Mouse (Mus musculus) CD8-positive naive resting alpha-beta T cell, adult 2 months (primary cell): Measurements from ENCODE around the gene Krtap24-1.

Experiments
- DNase-seq, 2 experiments: peaks; one replicate each; pipeline ENCODE4 v3.0.0; 2022; ENCODE audit warnings: low read depth in 2 of 2, low spot score in 2 of 2

Gene Krtap24-1

DNA sequence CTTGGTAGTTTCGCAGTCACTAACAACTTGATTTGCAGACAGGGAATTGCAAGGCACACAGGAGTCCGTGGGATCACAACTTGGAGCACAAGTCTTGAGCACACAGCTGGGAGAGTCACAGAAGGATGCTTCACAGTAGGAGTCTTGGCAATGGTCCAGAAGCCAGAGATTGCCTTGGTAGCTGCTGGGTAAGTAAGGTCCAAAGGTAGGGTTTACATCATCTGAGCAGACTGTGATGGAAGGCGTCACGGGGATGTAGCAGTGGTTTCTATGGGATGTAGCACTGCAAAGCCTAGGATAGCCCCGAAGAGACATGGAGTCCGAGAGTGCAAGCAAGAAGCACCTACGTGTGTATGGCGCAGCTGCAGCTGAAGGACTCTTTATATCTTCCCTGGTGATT lies at the start of gene Krtap24-1:
Krtap24-1 (minus strand) TSS at position 358 of the 400 bp plus-strand sequence.
- no peak for DNase-seq

- no peak for DNase-seq
These were observed 45.3 kb upstream of the Krtap24-1 start for GRCm38 (mm10) chr16:88657426-88657825.

DNA sequence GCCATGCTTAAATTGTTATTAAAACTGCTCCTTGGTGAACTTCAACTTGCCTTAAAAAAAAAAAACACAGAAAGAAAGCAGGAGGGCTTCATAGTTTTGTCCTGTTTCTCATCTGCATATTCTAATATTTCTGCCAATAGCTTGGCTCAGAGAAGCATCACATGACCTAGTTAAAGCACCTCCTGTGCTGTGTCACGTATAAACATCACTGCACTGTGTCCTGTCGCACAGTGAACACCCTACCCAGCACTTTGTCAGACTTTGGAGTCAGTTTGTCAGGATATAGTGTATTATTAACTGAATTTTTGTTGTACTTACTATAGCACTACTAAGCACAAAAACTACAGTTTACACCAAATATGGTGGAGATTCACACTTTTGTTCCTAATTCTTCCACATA lies 39.9 kb upstream of the Krtap24-1 start:
- no peak for DNase-seq

- DNase-seq: no peak
These were observed 39.0 kb upstream of the Krtap24-1 start for GRCm38 (mm10) chr16:88651082-88651481.

DNA sequence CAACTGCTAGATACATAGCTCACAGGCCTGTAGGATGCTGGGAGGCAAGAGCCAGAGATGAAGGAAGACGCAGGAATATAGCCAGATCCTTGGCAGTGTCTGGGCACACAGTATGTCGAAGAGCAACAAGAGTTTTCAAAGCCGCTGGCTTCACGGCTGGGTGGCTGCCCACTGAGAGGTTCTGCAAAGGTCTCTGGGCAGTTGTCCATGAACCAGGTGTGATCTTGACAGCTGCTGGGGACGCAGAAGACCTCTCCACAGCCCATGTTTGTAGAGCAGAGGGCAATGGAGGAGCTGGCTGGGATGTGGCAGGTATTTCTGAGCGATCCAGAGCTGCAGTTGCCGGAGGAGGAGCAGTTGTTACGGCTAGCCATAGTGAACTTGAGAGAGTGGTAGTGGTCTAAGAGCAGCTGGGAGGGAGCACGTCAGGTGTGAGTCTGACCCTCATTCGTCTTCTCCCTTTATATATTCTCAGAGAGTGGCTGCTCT lies 35.3 kb upstream of the Krtap24-1 start, which contains the start of gene Krtap26-1:
Krtap26-1 (minus strand) TSS at position 439 of the 489 bp plus-strand sequence.
- DNase-seq: no peak

- DNase-seq: no peak
These were observed 34.5 kb upstream of the Krtap24-1 start for GRCm38 (mm10) chr16:88646366-88647111.

DNA sequence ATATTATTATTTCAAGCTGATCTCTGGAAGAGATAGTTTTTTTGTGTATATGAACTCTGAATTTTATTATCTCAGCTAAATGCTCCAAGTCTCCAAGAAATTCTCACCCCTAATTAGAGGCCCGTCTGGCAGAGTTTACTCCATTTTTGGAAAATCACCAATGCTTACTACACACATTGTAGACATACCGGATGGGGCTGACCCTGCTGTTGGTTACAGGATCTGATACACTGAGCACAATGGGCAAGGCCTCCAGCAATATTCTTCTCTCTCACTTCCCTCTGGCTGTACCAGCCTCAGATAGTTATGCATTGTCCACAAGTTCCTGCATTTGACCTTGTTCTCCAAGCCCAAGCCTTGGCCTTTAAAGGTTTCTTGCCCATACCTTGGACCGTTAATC lies 28.0 kb upstream of the Krtap24-1 start:
- no peak for DNase-seq

DNA sequence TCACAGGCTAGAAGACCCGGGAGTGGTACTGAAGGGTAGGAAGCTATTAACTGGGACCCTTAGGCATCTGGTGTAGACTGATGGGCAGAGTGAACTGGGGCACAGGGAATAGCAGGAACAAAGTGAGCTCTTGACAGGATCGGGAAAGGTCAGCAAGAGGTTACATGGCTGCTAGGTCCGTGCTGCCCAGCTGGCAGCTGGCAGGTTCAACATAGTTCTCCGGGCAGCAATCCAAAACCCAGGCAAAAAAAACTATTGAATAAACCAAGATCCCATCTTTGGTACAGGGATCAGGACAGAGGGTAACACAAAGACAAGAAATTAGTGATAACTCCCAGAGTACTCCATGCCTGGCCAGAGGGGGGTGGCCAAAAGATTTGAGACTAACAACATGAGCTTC lies 23.1 kb upstream of the Krtap24-1 start:
- DNase-seq: no peak

DNA sequence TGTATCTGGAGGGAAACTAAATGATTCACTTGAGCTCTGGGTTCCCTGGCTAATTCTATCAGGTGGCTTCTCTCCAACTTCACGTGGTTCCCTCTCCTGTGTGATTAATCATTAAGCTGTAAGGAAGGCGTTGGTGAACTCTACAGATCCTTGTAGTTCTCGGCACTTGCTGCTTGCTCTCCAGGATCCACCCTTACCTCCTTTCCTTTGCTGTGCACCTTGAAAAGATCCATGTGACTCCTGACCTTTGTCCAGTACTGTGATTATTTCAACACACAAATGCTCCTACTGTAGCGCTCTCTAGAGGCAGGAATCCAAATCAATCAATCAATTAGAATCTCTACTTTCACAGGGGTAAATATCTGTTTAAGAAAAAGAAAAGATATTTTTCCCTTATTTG lies 19.4 kb upstream of the Krtap24-1 start:
- no peak for DNase-seq

GRCm38 (mm10) chr16:88627566-88627965 lies 15.5 kb upstream of the Krtap24-1 start, which contains the start of gene 2310079G19Rik:
Gene 2310079G19Rik, minus strand, starts transcription at chr16:88627666.
- DNase-seq: no peak

GRCm38 (mm10) chr16:88612712-88613111 lies 633 bp upstream of the Krtap24-1 start:
- DNase-seq: no peak

- no peak for DNase-seq
These were observed 7.5 kb downstream of the Krtap24-1 start for GRCm38 (mm10) chr16:88604570-88604969.

DNA sequence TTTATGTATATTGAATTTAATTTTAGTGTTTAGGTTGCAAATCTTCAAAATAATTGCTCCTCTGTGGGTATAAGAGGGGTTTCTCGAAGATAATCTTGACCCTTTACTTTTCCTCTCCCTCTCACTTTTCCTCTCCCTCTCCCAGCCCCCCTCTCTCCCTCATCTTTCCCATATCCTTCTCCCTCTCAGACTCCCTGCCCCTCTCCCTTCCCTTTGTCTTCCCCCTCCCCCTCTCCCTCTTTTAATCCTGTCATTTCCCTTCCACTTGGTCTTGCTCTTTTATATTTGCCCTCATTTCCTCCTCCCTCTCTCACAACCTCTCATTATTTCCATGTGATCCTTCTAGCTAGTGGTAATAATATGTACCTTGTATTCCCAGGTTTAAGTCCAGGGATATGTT lies 9.6 kb downstream of the Krtap24-1 start:
- DNase-seq: no peak

- no peak for DNase-seq
These were observed 11.8 kb downstream of the Krtap24-1 start for GRCm38 (mm10) chr16:88600303-88600702.

DNA sequence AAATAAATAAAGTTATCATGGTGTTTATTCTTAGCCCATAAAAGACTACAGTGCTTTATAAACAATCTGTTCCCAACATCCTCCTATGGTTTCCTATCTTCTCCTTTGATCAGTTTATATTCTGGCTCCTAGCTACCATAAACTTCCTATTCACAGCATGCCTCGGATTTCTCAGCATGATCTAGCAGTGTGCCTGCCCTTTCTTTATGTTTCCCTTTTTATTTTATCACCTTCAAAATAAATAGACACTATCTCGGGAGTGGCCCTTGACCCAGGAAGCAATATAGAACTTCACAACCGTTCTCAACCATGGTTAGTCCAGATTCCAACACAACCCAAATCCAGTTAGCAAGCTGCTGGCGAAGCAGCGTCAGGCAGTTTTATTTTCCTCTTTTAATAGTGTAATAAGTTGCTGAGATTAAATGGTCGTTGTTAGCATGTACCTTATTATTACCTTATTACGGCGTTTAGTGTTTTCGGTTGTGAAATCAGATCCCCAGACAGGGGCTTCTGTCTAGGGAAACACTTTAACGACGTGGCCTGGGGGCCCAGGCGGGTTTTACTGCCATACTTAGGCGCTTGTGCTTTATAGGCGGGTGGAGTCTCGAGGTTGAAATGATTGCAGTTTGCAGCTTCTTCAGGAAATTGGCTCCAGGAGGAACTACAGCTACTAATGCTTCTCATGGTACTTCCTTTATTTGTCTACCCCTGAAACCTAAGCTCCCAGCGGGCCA lies 12.4 kb downstream of the Krtap24-1 start:
- DNase-seq: no peak

DNA sequence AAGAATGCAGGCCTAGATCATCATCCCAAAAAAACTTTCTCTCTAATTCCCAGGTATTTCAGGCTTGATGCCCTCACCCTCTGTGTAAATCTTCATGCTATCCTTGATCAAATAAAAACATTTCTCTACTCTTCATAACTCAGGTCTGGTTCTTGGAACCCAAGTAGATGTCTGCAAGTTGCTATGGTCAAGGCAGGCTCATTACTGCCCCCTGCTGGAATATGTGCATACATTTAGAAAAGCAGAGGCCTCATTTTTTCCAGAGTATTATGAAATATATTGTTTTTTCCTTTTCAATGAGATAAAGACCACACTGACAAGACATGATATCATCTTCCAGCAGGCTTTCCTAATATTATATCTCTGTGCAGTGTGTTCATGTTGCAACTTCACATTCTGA lies 19.3 kb downstream of the Krtap24-1 start:
- DNase-seq: no peak

DNA sequence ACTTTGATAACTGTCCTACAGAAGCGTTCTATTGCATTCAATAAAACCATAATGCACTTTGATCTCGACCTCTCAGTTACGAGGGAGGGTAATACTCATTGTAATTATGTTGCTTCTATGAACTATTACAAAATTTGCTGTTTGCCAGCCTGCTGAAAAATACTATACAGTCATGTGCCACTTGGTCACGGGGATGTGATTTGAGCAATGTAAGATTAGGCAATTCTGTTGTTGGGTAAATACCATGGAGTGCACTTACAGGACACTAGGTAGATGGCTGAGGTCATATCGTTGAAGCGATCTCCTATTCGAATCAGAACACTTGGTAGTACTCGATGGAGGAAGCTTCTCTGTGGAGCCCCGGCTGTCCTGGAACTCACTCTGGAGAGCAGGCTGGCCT lies 28.7 kb downstream of the Krtap24-1 start:
- DNase-seq: no peak

DNA sequence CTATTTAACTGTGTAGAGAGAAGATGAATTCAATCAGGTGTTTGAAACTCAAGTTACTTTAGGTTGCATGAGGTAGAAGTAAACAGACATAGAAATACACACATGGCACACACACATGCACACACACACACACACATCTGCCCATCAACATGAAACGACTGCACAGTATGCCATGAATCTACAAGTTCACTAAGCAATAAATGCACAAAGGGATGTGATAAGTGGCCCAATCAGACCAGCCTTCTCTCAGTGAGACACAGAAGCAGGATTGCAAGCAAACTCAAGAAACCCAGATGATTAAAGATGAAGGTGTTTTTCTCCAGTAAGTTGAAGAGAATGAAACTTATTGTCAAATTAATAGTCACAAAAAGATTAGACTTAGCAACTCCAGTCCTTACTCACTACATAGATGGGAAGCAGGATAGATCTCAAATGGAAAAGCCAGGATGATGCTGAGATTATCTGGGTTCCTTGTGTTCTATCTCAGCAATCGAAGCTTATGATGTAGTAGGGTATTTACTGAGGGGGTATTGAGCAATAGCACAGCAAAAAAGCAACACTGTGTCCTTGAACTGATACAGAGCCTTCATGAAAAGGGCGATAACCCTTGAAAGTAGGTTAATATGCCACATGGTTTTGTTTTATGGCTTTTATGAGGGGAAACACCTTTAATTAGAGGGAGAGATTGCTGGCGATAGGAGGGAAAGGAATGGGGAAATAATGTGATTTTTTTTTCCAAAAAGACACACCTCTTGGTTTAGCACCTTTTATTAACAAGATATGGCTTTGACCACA lies 36.0 kb downstream of the Krtap24-1 start:
- no peak for DNase-seq

GRCm38 (mm10) chr16:88572904-88573404 lies 39.1 kb downstream of the Krtap24-1 start:
- no peak for DNase-seq

GRCm38 (mm10) chr16:88570136-88570535 lies 41.9 kb downstream of the Krtap24-1 start:
- no peak for DNase-seq

DNA sequence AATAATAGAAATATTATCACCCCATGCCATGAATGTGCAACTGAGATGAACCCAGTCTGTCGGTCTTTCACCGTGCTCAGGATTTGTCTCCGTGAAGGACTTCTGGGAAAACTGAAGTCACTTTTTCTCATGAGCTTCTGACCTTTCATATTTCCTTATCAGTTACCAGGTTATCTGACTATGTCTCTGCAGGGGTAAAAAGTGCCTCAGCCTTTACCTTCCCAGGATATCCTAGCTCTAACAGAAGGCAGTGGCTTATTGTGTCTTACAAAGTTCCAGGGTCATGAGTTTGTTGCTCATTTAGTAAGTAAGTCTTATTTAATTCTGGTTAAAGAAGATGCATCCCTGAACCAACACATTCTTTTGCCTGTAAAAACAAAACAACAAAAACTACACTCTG lies 42.3 kb downstream of the Krtap24-1 start:
- DNase-seq: no peak
